Mouse (Mus musculus) CH12.LX (cell line): ENCODE results near the gene Scn8a.

Source experiments
- CHD2 ChIP-seq: IDR thresholded peaks from 2 replicates; pipeline ENCODE4 v1.6.1; 2011; ENCODE audit warnings: low read length, improper control_type of control experiment
- CTCF ChIP-seq, 2 experiments: IDR thresholded peaks in 1 of 2; conservative IDR thresholded peaks in 1 of 2; 2 replicates each; pipeline ENCODE4 v1.5.1; 2011 to 2012; ENCODE audit warnings: low read depth in 2 of 2, low read length in 2 of 2, improper control_type of control experiment in 1 of 2, inconsistent platforms in 1 of 2, mild to moderate bottlenecking in 1 of 2, moderate library complexity in 1 of 2
- EP300 ChIP-seq: IDR thresholded peaks from 2 replicates; pipeline ENCODE4 v1.6.1; 2011; ENCODE audit warnings: low read length, improper control_type of control experiment
- MAX ChIP-seq: IDR thresholded peaks from 2 replicates; pipeline ENCODE4 v1.6.1; 2011; ENCODE audit warnings: low read length, improper control_type of control experiment
- ZMIZ1 ChIP-seq: IDR thresholded peaks from 2 replicates; pipeline ENCODE4 v1.6.1; 2012; ENCODE audit warnings: low read depth, mild to moderate bottlenecking, inconsistent platforms, low read length, improper control_type of control experiment

- TF ChIP-seq EP300: no peak
- no peak for TF ChIP-seq CTCF (conservative IDR thresholded peaks at IDR 0.05 in 1 of 2, IDR thresholded peaks at IDR 0.05 in 1 of 2; ENCODE audit: low read depth in 2 of 2, low read length in 2 of 2)
- no peak for TF ChIP-seq ZMIZ1
- no peak for TF ChIP-seq CHD2
- TF ChIP-seq MAX: no peak
Measured at GRCm38 (mm10) chr15:101068671-101069070, 199.0 kb downstream of the Scn8a start.
